Mouse (Mus musculus) left cerebral cortex, adult 18-20 months (tissue): ENCODE measurements around the gene Mctp1. TPM values are rescaled to one million over a fixed set of nuclear protein-coding genes. Genes with fewer than 3 reads are reported as not detected.
"Not testable (repeated sequence)": the region's sequence is repeated elsewhere in the genome, so short reads cannot be mapped to it uniquely, and the experiment has no call there.

ENCODE experiments used
- DNase-seq, 2 experiments: peaks; one replicate each; pipeline ENCODE4 v3.0.0; 2021 to 2022; ENCODE audit warnings: low spot score in 2 of 2, mixed read lengths in 1 of 2
- total RNA-seq, 2 experiments: library from RNA; stranded (reverse); gene quantifications; 2 replicates each; pipeline ENCODE4 v1.2.3; 2021

Gene Mctp1
- total RNA-seq, 2 experiments from 2014 or later: 42.5 to 52.6 TPM

GRCm38 (mm10) chr13:76926851-76927250 lies 542.5 kb downstream of the Mctp1 start:
- no peak for DNase-seq

GRCm38 (mm10) chr13:76927875-76928440 lies 543.6 kb downstream of the Mctp1 start:
- DNase-seq: no peak

- no peak for DNase-seq
These were observed 544.8 kb downstream of the Mctp1 start for GRCm38 (mm10) chr13:76929152-76929551.

- peak in 1 of 2 experiments; percentile 10 for DNase-seq
These were observed 548.6 kb downstream of the Mctp1 start for GRCm38 (mm10) chr13:76932933-76933332.

- no peak for DNase-seq
These were observed 564.9 kb downstream of the Mctp1 start for GRCm38 (mm10) chr13:76949234-76949633.

- DNase-seq: no peak
These were observed 583.3 kb downstream of the Mctp1 start for GRCm38 (mm10) chr13:76967588-76967987.

- DNase-seq: peak; percentile 50 to 64
These were observed 585.1 kb downstream of the Mctp1 start for GRCm38 (mm10) chr13:76969386-76969785.

GRCm38 (mm10) chr13:76971046-76971445 lies 586.7 kb downstream of the Mctp1 start:
- DNase-seq: not testable (repeated sequence)

GRCm38 (mm10) chr13:77002628-77003027 lies 618.3 kb downstream of the Mctp1 start:
- DNase-seq: no peak

- DNase-seq: no peak
These were observed 619.3 kb downstream of the Mctp1 start for GRCm38 (mm10) chr13:77003684-77004083.

- no peak for DNase-seq
These were observed 634.5 kb downstream of the Mctp1 start for GRCm38 (mm10) chr13:77018851-77019250.

GRCm38 (mm10) chr13:77029594-77029993 lies 645.3 kb downstream of the Mctp1 start:
- no peak for DNase-seq

GRCm38 (mm10) chr13:77043375-77043774 lies 659.0 kb downstream of the Mctp1 start:
- DNase-seq: no peak

- DNase-seq: no peak
These were observed 661.0 kb downstream of the Mctp1 start for GRCm38 (mm10) chr13:77045375-77045774.

GRCm38 (mm10) chr13:77046416-77046815 lies 662.1 kb downstream of the Mctp1 start:
- peak in 1 of 2 experiments; percentile 17 for DNase-seq

GRCm38 (mm10) chr13:77047179-77047931 lies 663.0 kb downstream of the Mctp1 start:
- no peak for DNase-seq

GRCm38 (mm10) chr13:77048461-77048860 lies 664.1 kb downstream of the Mctp1 start:
- DNase-seq: peak; percentile 30 to 37

GRCm38 (mm10) chr13:77049736-77050135 lies 665.4 kb downstream of the Mctp1 start:
- no peak for DNase-seq

GRCm38 (mm10) chr13:77063221-77063620 lies 678.9 kb downstream of the Mctp1 start:
- no peak for DNase-seq

- DNase-seq: no peak
These were observed 684.5 kb downstream of the Mctp1 start for GRCm38 (mm10) chr13:77068847-77069246.

- DNase-seq: no peak
These were observed 687.7 kb downstream of the Mctp1 start for GRCm38 (mm10) chr13:77072030-77072429.
